Mouse (Mus musculus) cerebellum, adult 9-11 months (tissue): ENCODE results near the gene Ankrd54.
A peak's percentile ranks its signal among the peaks of the same experiment; 100 is the strongest.
"Not testable (repeated sequence)": the region's sequence is repeated elsewhere in the genome, so short reads cannot be mapped to it uniquely, and the experiment has no call there.

Experiments
- DNase-seq: peaks from one replicate; pipeline ENCODE4 v3.0.0; 2022

Gene Ankrd54

DNA sequence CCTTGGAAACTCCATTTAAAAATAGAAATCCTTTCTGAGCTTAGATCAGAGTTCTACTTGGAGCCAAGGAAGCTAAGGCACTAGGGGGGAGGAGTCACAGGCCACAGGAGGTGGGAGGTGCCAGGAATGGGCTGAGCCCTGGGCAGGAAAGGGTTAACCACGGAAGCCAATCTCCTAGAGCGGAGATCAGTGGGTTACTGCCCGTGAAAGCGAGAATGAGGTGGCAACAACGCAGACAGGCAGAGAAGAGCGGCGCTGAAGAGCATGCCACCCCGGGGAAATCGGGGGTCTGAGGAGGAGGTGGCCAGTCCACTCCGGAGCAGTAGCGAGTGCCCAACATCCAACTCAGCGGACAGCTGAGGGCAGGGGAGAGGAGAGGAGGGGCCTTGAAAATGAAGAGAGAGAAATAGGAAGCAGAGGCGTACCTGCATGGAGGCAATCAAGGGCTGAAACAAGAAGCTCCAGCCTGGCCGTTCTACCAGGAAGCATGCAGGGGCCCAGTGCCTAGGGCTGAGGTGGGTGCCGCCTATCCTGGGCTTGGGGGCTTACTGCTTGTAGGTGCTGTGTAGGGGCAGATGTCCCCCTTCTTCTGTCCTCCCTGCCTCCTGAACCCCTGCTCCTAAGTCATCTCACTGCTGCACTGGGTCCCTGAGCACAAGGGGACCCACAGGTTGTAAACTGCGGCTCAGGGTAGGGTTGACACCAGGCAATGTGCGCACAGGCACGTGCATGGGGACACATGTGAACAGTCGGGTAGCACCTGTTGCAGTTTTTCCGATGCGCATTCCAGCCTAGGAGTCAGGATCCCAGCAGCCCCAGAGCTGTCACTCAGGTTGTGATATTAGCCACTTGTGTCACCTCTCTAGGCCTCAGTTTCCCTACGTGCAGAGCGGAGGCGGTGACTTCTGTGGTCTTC lies 21.9 kb downstream of the Ankrd54 start:
- DNase-seq, result no peak

DNA sequence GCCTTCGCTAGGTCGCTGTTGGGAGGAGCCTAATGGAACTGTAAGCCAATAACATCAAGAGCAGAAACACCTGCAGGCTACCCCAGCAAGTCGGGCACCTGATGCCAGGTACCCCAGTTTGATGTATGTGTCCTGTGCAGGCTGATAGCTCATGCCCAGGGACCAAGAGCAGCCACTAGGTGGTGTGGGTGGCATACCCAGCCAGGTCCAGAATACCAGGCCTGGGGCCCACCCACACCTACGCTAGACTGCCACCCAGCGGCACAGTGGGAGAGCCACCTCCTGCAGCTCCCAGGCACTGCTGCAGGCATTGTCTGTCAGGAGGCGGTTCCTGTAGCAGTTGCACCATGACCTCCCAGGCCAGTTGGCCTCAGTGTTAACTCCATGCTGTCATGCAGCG lies 23.8 kb downstream of the Ankrd54 start:
- peak; percentile 74 for DNase-seq

DNA sequence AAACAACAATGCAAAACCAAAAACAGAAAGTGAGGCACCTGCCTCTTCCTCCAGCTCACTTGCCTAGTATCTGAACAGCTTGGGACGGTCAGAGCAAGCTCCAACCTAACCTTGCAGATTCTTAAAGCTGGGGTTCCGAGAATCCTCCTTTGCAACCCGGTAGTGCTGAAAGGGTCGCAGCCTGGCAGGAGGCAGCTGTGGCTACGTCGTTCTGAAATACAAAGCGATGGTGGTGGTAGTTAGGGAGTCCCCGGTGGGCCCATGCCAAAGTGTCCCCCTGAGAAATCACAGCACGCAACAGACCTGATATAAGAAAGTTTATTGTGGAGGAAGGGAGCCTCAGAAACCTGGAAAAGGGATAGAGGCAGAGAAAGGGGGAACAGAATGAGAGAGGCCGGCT lies 24.4 kb downstream of the Ankrd54 start:
- no peak for DNase-seq

DNA sequence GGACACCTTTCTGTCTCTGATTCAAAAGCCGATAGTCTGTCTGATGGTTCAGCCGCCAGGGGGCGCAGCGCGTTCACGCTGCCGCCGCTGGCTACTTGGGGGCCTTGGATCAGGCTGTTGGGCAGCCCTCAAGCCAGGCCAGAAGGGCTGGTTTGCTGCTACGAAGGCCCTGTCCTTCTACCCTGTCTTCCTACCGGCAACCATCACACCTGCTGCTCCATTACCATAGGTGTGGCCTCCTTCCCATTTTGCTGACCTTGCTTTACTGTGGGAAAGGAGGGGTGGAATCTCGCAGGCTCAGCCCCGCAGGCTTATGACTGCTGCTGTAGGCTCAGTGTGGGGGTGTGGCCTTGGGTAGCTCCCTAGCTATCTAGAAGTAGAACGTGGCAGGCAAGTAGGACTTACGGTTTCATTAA lies 24.8 kb downstream of the Ankrd54 start:
- peak; percentile 75 for DNase-seq

DNA sequence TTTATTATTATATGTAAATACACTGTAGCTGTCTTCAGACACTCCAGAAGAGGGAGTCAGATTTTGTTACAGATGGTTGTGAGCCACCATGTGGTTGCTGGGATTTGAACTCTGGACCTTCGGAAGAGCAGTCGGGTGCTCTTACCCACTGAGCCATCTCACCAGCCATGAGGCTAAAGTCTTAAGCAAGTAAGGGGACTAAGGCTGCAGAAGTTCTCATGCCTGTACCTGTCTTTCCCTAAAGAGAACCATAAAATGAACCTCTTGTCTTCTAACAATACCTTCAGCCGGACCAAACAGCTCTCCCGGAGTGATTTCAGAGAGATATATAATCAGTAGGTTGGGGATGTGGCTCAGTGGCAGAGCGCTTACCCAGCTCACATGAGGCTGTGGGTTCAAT lies 30.8 kb downstream of the Ankrd54 start:
- not testable (repeated sequence) for DNase-seq

DNA sequence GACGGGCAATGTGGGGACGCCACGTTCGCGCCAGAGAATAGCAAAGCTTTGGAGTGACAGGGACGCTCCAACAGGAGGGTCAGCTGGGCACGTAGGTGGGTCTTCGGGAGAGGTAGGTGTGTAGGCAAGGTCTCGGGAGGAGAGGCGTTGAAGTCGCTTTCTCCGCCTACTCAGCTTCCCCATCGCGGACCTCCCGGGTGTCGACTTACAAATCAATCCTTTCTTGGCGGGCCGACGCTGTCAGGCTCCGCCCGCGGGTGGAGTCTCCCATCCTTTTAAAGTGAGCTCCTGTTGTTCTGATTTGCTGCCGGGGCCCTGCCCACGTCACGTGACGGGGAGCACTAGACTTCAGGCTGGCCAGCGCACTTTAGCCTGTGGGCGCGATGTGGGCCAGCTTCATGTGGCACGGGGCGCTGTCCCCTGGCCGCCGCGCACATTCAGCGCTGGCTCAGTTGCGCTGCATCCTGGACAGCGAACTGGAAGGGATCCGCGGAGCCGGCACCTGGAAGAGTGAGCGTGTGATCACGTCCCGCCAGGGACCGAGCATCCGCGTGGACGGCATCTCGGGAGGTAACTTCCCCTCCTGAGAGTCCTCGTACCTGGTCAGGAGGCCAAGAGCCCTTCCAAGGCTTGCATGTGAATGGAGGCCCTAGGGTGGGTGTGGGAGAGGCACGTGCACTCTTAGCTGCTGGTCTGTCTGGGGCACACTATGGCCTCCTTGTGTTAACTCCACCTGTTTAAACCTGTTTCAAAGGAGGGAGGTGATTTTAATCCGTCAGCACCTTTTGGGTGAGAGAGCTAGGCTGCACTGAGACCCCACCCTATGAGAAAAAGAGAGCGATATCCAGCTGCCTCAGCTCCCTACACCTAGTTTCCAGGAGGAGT lies 31.9 kb downstream of the Ankrd54 start:
- DNase-seq, result peak; percentile 93

DNA sequence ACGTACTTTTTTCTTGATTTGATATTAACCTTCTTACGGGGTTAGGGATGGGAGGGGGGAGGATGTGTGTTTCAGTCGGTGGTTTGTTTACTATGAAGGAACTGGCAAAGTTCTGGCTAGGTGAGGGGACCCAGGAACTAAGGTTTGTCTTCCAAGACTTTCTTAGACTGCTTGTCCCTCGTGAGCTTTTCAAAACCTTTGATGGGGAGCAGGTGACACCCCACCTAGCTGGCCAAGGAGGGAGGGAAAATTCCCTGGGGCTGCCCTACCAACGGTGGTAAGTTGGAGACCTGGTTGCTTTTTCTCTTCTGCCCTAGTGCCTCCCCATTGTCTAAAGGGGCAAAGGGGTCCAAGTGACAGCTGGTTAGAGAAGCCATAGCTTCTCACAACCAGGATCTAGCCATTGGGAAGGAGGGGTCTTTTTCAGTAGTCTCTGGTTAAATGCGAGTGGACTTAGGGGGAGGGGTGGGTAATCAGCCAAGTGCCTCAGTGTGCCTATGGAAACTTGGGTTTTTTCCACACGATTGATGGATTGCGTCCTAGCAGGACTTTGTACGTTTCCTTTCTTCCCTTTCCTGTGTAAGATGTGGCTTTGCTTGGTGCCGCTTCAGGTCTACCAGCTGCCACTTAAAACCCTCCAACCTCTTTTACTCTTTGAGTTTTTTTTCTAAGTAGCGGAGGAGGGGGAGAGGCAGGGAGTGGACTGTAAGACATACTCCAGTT lies 33.0 kb downstream of the Ankrd54 start:
- no peak for DNase-seq

DNA sequence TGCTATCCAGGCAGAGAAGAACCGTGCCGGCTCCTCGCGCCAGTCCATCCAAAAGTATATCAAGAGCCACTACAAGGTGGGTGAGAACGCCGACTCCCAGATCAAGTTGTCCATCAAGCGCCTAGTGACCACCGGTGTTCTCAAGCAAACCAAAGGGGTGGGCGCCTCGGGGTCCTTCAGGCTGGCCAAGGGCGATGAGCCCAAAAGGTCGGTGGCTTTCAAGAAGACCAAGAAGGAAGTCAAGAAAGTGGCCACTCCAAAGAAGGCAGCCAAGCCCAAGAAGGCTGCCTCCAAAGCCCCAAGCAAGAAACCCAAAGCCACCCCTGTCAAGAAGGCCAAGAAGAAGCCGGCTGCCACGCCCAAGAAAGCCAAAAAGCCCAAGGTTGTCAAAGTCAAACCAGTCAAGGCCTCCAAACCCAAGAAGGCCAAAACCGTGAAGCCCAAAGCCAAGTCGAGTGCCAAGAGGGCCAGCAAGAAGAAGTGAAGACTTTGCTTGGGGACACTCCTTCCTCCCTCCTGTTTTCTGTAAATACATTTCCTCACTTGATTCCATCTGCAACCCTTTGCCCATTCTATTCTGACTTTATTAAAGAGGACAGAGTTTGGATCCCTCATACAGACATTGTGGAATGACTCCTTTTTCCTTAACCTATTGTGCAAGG lies 33.7 kb downstream of the Ankrd54 start:
- DNase-seq, result no peak

DNA sequence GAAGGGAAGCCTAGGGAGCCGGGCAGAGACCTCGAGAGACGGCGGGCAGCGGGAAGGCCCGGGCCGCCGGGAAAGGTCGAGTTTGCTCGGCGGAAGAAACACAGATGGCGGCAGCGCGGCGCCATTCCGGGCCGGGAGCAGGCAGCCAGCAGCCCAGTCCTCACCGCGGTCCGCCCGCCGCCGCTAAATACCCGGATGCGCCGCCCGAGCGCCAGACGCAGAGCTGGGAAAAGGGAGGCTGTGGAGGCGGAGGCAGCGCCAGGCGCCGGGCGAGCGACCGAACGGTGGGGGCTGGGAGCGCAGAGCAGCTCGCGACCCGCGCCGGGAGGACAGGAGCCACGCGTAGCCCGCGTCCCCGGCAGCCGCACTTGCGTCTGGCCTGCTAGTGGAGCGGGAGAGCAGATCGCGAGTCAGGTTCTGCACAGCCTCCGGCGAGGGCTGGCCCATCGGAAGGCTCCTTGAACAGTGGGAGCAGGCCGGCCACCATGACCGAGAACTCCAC lies 34.4 kb downstream of the Ankrd54 start, which contains the start of gene H1f0:
H1f0 (plus strand) TSS at position 214 of the 502 bp plus-strand sequence.
- DNase-seq, result peak; percentile 95

DNA sequence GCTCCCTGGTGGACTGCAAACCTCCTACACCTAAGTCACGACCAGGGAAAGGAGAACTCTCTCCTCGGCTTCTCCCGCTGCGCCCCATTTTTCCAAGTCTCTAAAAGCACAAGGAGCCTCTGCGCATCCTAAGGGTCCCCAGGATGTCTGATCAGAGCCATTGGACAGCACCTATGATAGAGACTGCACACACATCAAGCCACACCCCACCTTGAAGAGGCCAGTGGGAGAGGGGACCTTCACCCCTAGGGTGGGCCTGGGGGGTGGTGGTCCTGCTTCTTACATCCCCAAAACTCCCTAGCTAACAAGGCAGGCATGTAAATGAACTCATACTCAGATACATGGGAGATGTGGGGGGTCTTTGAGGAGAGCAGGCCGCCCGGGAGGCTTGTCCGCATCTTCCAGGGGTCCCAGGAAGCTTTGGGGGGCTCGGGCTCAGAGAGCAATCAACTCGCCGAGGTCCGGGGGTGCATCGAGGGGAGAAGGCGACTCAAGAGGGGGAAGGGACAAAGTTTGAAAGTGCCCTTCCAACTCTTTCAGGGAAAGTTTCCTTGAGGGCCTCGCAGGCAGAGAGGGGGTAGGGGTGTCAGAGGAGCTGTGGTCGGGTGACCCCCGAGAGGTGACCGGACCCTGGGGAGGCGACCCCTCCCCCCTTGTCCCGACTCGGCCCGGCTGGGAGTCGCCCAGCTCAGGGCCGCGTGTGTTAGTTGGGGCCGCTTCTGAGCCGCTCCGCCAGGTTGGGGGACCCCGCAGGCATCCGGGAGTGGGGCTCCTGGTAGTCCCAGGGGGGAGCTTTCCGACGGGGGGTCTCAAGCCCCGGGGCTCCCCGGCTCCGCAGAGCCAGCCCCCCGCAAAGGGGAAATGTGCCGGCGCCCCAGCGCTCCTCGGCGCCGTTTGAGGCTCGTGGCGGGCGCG lies 35.1 kb downstream of the Ankrd54 start:
- DNase-seq, result peak; percentile 78

DNA sequence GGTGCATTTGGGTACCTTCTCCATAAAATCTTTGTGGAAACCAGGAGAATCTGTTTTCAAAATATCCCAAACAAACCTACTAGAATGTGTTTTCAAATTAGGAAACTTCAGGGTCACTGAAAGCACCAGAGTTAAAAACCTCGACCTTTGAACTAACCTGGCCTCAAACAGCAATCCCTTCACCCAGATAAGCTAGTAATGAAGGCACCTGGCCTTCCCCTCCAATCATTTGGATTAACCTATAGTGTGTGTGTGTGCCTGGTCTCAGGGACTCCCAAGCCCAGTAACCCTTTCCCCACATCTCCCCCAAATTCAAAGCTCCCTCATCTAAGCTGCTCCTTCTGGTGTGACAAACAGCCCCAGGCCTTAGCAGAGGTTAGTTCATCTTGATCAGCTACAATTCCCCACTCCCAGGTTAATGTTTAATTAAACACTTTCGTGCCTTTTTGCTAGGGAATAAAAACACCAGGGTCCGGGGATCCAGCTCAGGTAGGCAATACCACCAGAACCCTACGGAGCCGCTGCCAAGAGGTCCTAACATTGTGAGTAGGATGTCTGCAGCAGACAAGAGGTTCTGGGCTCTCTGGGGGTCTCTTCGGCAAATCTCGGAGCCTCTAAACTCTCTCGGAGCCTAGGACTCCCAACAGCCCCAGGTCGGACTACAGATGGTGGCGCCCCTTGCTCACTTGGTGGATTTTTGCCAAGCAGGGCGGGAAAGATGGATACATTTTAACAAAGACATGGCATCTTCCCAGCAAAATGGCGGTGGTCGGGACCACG lies 36.0 kb downstream of the Ankrd54 start:
- DNase-seq, result peak; percentile 71

DNA sequence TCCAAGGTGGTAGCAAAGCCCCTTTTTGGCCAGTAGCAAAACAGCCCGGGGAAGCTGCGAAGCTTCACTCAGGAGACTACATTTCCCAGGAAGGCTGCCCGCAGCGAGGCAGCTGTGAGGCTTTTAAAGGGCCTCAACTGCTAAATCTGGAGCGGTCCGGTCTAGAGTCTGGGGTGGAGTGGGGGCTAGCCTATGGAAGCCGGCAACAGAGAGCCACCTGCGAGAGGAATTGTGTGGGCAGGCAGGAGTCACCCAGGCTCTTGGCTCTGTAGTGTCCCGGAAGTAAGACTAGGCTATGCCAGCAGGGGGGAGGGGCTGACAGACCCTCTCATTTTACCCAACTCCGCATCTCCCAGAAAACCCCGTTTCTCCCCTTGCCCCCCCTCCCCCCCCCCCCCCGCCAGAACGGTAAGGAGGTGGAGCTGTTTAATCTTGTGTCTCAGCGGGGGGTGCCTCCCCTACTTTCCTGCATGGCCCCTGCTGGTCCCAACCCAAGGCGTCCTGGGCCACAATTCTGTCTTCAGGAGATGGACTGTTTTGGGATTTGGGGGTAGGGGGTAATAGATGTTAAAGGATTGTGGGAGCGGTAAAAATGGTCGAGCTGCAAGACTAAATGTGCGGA lies 36.9 kb downstream of the Ankrd54 start:
- DNase-seq, result peak; percentile 54

DNA sequence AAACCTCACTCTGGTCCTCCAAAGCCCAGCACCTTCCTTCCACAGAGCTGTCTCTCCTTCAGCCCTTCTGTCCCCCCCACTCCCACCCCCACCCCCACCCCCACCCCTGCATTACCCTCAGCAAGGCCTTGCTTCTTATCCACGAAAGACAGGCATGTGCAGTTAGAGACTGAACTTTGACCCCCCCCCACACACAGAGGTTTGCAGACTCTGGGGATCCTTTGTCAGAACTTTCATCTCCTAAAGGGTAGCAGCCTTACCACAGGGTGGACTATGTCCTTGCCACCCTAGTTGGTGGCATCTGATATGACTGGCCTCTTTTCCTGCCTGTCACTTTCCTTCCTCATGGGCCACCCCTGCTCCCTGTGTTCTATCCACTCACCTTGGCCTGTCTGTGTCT lies 39.3 kb downstream of the Ankrd54 start:
- no peak for DNase-seq

DNA sequence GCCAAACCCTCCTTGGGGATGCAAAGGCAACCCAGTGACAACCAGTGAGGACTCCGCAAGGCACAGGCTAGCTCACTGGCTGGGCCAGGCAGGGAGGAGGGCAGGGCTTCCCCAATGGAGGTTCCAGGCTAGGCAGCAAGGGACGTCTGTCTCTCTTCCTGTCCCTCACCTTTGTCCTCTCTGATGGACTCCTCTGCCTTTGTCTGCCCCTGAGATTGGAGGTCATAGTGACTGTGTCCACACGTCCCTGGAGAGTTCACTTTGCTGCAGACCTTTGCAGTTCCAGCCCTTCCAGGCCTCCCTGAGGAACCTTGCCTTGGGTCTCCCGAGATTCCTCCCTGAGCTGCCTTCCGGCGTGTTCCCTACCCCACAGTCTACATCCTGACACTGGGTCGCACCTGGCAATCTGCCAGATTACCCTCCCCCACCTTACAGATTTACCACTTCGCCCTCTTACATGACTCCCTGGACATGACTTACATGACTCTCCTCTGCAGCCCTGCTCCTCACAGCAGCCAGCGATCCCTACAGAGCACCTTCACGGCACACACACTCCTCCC lies 39.9 kb downstream of the Ankrd54 start:
- no peak for DNase-seq

DNA sequence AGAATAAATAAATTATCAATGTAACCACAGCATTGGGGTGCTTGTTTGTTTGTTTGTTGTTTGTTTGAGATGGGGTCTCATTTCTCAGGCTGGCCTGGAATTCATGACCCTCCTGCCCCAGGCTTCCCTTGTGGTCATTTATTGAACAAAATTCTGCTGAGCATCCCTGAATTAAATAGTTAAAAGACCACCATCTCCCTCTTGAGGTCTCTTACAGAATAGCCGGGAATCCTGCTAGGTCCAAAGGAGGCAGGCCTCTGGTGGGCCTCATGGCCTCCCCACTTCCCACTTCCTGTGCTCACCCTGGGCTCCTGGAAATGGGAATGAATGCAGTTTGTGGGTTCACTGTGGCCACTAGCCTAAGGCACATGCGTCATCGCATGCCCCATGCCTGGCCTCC lies 43.8 kb downstream of the Ankrd54 start:
- no peak for DNase-seq

DNA sequence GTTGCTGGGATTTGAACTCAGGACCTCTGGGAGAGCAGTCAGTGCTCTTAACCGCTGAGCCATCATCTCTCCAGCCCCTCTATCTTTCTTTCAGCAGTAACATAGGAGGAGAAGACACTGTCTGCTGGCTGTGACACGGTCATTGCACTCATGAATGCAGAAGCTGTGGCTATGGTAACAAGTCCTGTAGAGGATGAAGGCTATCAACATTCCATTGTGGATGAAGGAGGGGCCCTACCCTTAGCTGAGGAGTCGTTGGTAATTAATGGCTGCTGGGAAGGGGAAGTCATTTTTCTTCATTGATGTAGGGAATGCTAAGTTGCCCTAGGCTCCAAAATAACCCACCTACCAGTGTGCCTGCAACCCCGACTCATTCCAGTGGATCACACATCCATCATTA lies 44.5 kb downstream of the Ankrd54 start:
- DNase-seq, result no peak

DNA sequence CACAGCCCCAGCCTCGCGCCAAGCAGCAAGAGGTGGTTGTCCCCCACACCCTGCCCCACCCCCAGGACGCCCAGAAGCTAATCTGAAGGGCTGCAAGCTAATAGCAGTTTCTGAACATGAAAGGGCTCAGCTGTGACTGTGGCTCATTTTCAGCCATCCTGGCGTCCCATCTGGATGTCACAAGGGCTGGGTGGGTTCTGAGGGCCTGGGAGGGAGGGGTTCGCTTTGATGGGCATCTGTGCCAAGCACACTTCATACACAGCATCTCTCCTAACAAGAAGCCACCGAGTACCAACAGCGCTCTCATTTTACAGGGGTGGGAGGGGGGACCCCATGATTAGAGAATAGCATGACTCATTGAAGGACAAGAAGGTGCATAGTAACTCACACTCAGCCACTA lies 49.3 kb downstream of the Ankrd54 start:
- no peak for DNase-seq

DNA sequence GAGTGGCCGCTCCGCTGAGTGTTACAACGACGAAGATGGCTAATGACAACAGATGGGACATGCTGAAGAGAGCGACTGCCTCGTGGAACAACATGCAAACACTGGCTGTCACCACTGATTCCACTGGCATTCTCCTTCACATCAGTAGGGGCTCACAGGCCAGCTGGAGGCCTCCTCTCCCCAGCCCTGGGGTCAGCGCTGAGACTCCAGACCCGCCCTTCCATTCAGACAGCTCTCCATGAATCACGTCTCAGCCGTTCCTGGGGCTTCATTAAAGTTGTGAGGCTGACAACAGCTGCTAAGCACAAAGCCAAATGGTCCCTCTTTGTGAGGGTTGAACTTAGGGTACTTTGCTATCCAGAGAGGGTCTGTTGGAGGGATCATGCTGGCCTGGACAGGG lies 51.1 kb downstream of the Ankrd54 start:
- no peak for DNase-seq

DNA sequence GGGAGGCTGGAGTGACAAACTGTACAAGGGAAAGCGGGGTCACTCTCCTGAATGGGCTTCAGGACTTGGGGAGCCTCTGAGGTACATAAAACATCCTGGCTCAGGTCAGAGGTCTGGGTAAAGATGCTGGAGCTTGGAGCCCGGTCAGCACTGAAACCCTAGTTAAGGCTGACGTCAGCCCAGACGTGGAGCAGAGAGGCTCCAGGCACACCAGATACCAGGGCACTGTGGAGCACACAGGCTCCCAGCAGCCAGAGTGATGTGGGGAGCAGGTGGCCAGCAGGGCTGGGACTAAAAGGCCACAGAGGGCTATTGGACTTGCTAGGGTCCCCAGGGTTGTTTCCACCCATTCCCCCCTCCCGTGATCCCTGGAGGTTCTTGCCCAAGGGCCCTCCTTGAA lies 53.0 kb downstream of the Ankrd54 start:
- DNase-seq, result no peak

DNA sequence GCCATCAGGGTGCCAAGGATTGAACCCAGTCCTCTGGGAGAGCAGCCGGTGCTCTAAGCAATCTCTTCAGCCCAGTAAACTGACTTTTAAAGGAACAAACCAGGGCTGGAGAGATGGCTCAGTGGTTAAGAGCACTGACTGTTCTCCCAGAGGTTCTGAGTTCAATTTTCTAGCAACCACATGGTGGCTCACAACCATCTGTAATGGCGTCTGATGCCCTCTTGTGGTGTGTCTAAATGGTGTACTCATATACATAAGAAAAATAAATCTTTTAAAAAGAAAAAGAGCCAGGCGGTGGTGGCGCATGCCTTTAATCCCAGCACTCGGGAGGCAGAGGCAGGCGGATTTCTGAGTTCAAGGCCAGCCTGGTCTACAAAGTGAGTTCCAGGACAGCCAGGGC lies 54.9 kb downstream of the Ankrd54 start:
- not testable (repeated sequence) for DNase-seq
